Mouse (Mus musculus): ENCODE data around the gene Apbb1.

Gene Apbb1

GRCm38 (mm10) chr7:105581094-105581703 is at the start of gene Apbb1:
Apbb1 (minus strand) TSS chr7:105581653.
- in situ Hi-C loops (cut with MseI, MboI) = no loop called here

GRCm38 (mm10) chr7:105628633-105629032 is 47.2 kb upstream of the Apbb1 start:
- in situ Hi-C loops (cut with MseI, MboI) = no loop called here

GRCm38 (mm10) chr7:105625397-105625796 is 43.9 kb upstream of the Apbb1 start:
- in situ Hi-C loops (cut with MseI, MboI) = no loop called here

GRCm38 (mm10) chr7:105621646-105622292 is 40.3 kb upstream of the Apbb1 start:
- in situ Hi-C loops (cut with MseI, MboI) = no loop called here

- in situ Hi-C loops (cut with MseI, MboI) = no loop called here
These were observed 39.6 kb upstream of the Apbb1 start for GRCm38 (mm10) chr7:105621053-105621452.

GRCm38 (mm10) chr7:105619701-105620100 is 38.2 kb upstream of the Apbb1 start:
- in situ Hi-C loops (cut with MseI, MboI) = loop anchor here in 1 of 2 experiments (10.0 kb wide), 1 partner anchor 215 kb away; the partner anchor contains the start of genes Cnga4 and Fam160a2

GRCm38 (mm10) chr7:105617810-105618209 is 36.4 kb upstream of the Apbb1 start:
- in situ Hi-C loops (cut with MseI, MboI) = loop anchor here in 1 of 2 experiments (10.0 kb wide), 1 partner anchor 213 kb away; the partner anchor contains the start of genes Cnga4 and Fam160a2

- in situ Hi-C loops (cut with MseI, MboI) = loop anchor here in 1 of 2 experiments (10.0 kb wide), 1 partner anchor 212 kb away; the partner anchor contains the start of genes Cnga4 and Fam160a2
These were observed 35.1 kb upstream of the Apbb1 start for GRCm38 (mm10) chr7:105616561-105616960.

GRCm38 (mm10) chr7:105615720-105616119 is 34.3 kb upstream of the Apbb1 start:
- in situ Hi-C loops (cut with MseI, MboI) = loop anchor here in 1 of 2 experiments (10.0 kb wide), 1 partner anchor 211 kb away; the partner anchor contains the start of genes Cnga4 and Fam160a2

GRCm38 (mm10) chr7:105614400-105614799 is 32.9 kb upstream of the Apbb1 start:
- in situ Hi-C loops (cut with MseI, MboI) = loop anchor here in 1 of 2 experiments (10.0 kb wide), 1 partner anchor 210 kb away; the partner anchor contains the start of genes Cnga4 and Fam160a2

- in situ Hi-C loops (cut with MseI, MboI) = loop anchor here in 1 of 2 experiments (10.0 kb wide), 1 partner anchor 207 kb away; the partner anchor contains the start of genes Cnga4 and Fam160a2
These were observed 30.3 kb upstream of the Apbb1 start for GRCm38 (mm10) chr7:105611767-105612166.

- in situ Hi-C loops (cut with MseI, MboI) = no loop called here
These were observed 27.0 kb upstream of the Apbb1 start for GRCm38 (mm10) chr7:105608467-105608866.

- in situ Hi-C loops (cut with MseI, MboI) = loop anchor here (5.0 kb wide), 2 partner anchors 56 to 66 kb away; no protein-coding TSS in a partner anchor
These were observed 21.6 kb upstream of the Apbb1 start for GRCm38 (mm10) chr7:105602860-105603623.

- in situ Hi-C loops (cut with MseI, MboI) = no loop called here
These were observed 8.6 kb upstream of the Apbb1 start for GRCm38 (mm10) chr7:105590097-105590496.

GRCm38 (mm10) chr7:105588325-105588912 is 7.0 kb upstream of the Apbb1 start:
- in situ Hi-C loops (cut with MseI, MboI) = no loop called here

- in situ Hi-C loops (cut with MseI, MboI) = no loop called here
These were observed 506 bp upstream of the Apbb1 start for GRCm38 (mm10) chr7:105581959-105582358.

- in situ Hi-C loops (cut with MseI, MboI) = no loop called here
These were observed 795 bp downstream of the Apbb1 start for GRCm38 (mm10) chr7:105580627-105581089.

- in situ Hi-C loops (cut with MseI, MboI) = no loop called here
These were observed 3.0 kb downstream of the Apbb1 start for GRCm38 (mm10) chr7:105578481-105578880.

GRCm38 (mm10) chr7:105577377-105577871 is 4.0 kb downstream of the Apbb1 start:
- in situ Hi-C loops (cut with MseI, MboI) = no loop called here

- in situ Hi-C loops (cut with MseI, MboI) = no loop called here
These were observed 5.2 kb downstream of the Apbb1 start for GRCm38 (mm10) chr7:105576166-105576748.

- in situ Hi-C loops (cut with MseI, MboI) = no loop called here
These were observed 6.9 kb downstream of the Apbb1 start for GRCm38 (mm10) chr7:105574537-105574936.
